Mouse (Mus musculus): ENCODE data around the gene Entpd6. TPM values are rescaled to one million over a fixed set of nuclear protein-coding genes. Genes with fewer than 3 reads are reported as not detected.

Entpd6 gene
- polyA plus RNA-seq, 1 experiment from 2014 or later: 20.4 TPM

GRCm38 (mm10) chr2:150786251-150787180 is 37.7 kb downstream of the Entpd6 start, which contains the start of gene Pygb:
Pygb (plus strand) TSS chr2:150786735.
- peak; percentile 87 for DNase-seq (ENCODE audit: low spot score)

GRCm38 (mm10) chr2:150787234-150787771 is 38.5 kb downstream of the Entpd6 start:
- DNase-seq (ENCODE audit: low spot score): peak; percentile 32

- DNase-seq (ENCODE audit: low spot score): no peak
Observed at GRCm38 (mm10) chr2:150788768-150789550, 40.1 kb downstream of the Entpd6 start.

- DNase-seq (ENCODE audit: low spot score): no peak
Observed at GRCm38 (mm10) chr2:150793320-150793719, 44.5 kb downstream of the Entpd6 start.

- no peak for DNase-seq (ENCODE audit: low spot score)
Observed at GRCm38 (mm10) chr2:150798084-150798483, 49.2 kb downstream of the Entpd6 start.

- no peak for DNase-seq (ENCODE audit: low spot score)
Observed at GRCm38 (mm10) chr2:150800616-150801015, 51.8 kb downstream of the Entpd6 start.

- peak; percentile 16 for DNase-seq (ENCODE audit: low spot score)
Observed at GRCm38 (mm10) chr2:150803035-150803434, 54.2 kb downstream of the Entpd6 start.

GRCm38 (mm10) chr2:150808381-150808780 is 59.5 kb downstream of the Entpd6 start:
- no peak for DNase-seq (ENCODE audit: low spot score)

- no peak for DNase-seq (ENCODE audit: low spot score)
Observed at GRCm38 (mm10) chr2:150808812-150809211, 60.0 kb downstream of the Entpd6 start.

GRCm38 (mm10) chr2:150810603-150811002 is 61.8 kb downstream of the Entpd6 start:
- no peak for DNase-seq (ENCODE audit: low spot score)

GRCm38 (mm10) chr2:150812816-150813215 is 64.0 kb downstream of the Entpd6 start:
- no peak for DNase-seq (ENCODE audit: low spot score)

GRCm38 (mm10) chr2:150816676-150817402 is 68.0 kb downstream of the Entpd6 start:
- DNase-seq (ENCODE audit: low spot score): no peak

- no peak for DNase-seq (ENCODE audit: low spot score)
Observed at GRCm38 (mm10) chr2:150818742-150819141, 69.9 kb downstream of the Entpd6 start.

GRCm38 (mm10) chr2:150820720-150821119 is 71.9 kb downstream of the Entpd6 start:
- DNase-seq (ENCODE audit: low spot score): no peak

Other genes with a start within 250 kb of the Entpd6 start
- gene Cst7, start 178.6 kb upstream of the Entpd6 start, polyA plus RNA-seq (2015; fragmentation: Nextera tagmentation; extraction: Ambion mirVana): 11.2 and 12.5 TPM in 2 replicates
- gene Apmap, start 140.5 kb upstream of the Entpd6 start, polyA plus RNA-seq (2015; fragmentation: Nextera tagmentation; extraction: Ambion mirVana): 36.6 and 41.1 TPM in 2 replicates
- 22.0 and 25.3 TPM in 2 replicates for gene Acss1, start 80.5 kb upstream of the Entpd6 start, polyA plus RNA-seq (2015; fragmentation: Nextera tagmentation; extraction: Ambion mirVana)
- gene Vsx1, start 59.7 kb upstream of the Entpd6 start, polyA plus RNA-seq (2015; fragmentation: Nextera tagmentation; extraction: Ambion mirVana): not detected in 2 replicates
- gene Pygb, start 37.7 kb downstream of the Entpd6 start, polyA plus RNA-seq (2015; fragmentation: Nextera tagmentation; extraction: Ambion mirVana): 46.8 and 48.8 TPM in 2 replicates
- 52.6 and 53.3 TPM in 2 replicates for gene Abhd12, start 155.7 kb downstream of the Entpd6 start, polyA plus RNA-seq (2015; fragmentation: Nextera tagmentation; extraction: Ambion mirVana)
- gene Gins1, start 156.4 kb downstream of the Entpd6 start, polyA plus RNA-seq (2015; fragmentation: Nextera tagmentation; extraction: Ambion mirVana): 55.4 and 58.4 TPM in 2 replicates

All from thymus, postnatal 0 days (tissue).